Mouse (Mus musculus) cerebellum, adult (tissue): Measurements from ENCODE around the gene Galnt9.

Source experiments
- ATAC-seq: cut with Nextera tagmentation; 2 replicates; pipeline ENCODE4 v1.9.2; 2017; ENCODE audit warnings: mild to moderate bottlenecking, moderate library complexity, mixed read lengths; ENCODE audit not compliant: insufficient number of reproducible peaks, low FRiP score, low TSS enrichment

The Galnt9 gene

GRCm38 (mm10) chr5:110611435-110612158 lies 67.4 kb downstream of the Galnt9 start:
- ATAC-seq = peak; percentile 64; the same call in 1 of the 2 replicates

GRCm38 (mm10) chr5:110619226-110619625 lies 75.1 kb downstream of the Galnt9 start:
- ATAC-seq = no peak

DNA sequence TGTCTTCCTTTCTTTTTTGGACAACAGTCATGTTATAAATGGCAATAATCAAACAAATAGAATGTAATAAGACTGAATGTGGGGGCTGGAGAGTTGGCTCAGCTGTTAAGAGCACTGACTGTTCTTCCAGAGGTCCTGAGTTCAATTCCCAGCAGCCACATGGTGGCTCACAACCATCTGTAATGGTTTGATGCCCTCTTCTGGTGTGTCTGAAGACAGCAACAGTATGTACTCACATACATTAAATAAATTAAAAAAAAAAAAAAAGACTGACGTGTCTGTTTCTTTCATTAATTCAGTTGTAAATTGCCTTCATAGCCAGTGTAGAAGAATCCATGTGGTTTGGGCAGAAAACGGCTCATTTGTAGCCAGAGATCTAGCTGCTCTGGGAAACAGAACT lies 80.2 kb downstream of the Galnt9 start:
- no peak for ATAC-seq

DNA sequence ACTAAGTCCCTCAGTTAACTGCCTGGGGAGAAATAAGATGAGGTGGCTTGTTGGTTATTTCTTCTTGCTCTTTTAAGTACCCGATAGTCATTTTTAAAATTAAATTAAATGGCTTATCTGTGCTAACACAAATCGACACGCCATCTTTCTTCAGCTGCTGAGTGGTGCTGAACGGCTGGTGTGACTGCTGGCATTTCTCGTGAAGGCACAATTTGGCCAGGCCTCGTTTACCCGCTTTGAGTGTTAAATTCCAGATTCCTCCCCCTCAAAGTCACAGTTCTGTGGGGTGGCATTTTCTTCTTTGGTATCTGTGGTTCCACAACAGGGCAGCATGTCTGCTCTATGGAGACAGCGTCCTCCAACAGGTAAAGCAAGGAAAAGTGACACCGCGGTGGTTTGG lies 83.2 kb downstream of the Galnt9 start:
- ATAC-seq = no peak

GRCm38 (mm10) chr5:110628156-110628555 lies 84.0 kb downstream of the Galnt9 start:
- ATAC-seq = no peak

- no peak for ATAC-seq
These were observed 85.5 kb downstream of the Galnt9 start for GRCm38 (mm10) chr5:110629525-110630120.

DNA sequence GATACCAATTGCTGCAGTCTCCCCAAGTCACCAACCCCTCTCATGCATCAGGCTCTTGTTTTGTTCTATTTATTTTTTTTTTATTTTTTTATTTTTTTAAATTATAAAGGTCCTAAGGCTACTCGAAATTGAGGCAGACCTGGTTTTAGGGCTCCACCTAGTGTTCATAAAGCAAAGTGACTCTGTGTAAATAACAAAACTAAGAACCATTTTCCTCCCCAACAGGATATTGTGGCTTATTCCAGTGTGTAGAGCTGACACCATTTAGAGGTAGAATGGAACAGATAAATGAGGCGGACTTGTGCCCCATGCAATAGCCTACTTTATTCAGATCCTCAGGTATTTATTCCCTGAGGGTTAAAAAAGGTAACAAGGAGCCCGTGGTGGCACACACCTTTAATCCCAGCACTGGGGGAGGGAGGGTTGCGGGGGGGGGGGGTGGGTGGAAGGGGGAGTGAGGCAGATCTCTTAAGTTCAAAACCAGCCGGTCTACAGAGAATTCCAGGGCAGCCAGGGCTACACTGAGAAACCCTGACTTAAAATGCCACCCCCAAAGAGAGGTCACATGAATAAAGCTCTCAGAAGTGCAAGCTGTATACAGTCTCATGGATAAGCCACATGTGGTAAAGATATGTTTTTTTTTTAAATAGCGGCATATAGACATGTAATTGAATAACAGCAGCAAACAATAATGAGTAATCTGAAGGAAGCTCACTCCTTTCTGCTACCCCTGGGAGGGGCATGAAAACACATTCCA lies 92.0 kb downstream of the Galnt9 start:
- ATAC-seq = no peak

GRCm38 (mm10) chr5:110638306-110639074 lies 94.3 kb downstream of the Galnt9 start:
- ATAC-seq = no peak

GRCm38 (mm10) chr5:110639459-110639858 lies 95.3 kb downstream of the Galnt9 start:
- no peak for ATAC-seq

DNA sequence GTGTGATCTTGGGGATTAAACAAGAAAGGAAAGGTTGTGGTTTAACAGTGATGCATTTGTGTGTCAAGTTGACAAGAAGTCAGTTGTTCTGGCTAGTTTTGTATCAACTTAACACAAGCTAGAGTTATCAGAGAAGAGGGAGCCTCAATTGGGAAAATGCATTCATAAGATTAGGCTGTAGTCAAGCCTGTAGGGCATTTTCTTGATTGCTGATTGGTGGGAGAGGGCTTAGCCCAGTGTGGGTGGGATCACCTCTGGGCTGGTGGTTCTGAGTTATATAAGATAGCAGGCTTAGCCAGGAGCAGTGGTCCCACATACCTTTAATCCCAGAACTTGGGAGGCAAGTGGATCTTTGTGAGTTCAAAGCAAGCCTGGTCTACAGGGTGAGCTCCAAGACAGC lies 102.2 kb downstream of the Galnt9 start:
- ATAC-seq = no peak

- ATAC-seq = peak; percentile 58; the same call in 1 of the 2 replicates
These were observed 108.8 kb downstream of the Galnt9 start, which contains the start of the genes Noc4l and Ddx51 for GRCm38 (mm10) chr5:110652719-110653648. TSS of gene Noc4l (minus strand) at chr5:110653417. TSS of gene Ddx51 (plus strand) at chr5:110653451.

DNA sequence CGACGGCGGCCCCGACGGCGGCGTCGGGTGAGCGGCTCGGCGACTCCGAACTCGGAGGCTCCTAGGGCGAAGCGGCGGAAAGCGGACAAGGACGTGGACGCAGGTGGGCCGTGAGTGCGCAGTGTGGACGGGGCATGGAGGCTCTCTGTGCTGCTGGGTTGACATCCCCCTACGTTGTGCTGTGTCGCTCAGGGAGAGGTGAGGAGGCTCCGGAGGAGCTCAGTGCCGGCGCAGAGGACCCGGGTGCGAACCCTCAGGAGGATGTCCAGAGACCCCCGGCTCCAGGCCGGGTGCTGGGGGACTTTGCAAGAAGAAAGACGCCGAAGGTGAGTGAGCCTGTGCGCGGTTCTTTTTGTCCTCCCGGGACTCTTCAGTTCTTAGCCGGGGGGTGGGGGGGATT lies 109.5 kb downstream of the Galnt9 start:
- ATAC-seq = no peak

DNA sequence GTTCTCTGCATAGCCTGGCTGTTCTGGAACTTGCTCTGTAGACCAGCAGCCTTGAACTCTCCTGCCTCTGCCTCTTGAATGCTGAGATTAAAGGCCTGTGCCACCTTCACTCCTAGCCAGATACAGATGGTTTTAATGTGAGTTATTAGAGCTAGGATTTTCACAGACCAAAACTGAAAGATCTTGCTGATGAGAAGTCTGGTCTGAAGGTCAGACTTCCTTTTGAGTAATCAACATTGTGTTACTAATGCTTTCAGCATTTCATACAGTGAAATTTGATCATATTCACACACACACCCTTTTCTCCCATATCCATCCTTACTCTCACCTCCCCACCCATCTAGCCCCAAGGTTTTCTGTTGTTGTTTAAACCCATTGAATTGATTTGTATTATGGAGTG lies 115.5 kb downstream of the Galnt9 start:
- no peak for ATAC-seq

DNA sequence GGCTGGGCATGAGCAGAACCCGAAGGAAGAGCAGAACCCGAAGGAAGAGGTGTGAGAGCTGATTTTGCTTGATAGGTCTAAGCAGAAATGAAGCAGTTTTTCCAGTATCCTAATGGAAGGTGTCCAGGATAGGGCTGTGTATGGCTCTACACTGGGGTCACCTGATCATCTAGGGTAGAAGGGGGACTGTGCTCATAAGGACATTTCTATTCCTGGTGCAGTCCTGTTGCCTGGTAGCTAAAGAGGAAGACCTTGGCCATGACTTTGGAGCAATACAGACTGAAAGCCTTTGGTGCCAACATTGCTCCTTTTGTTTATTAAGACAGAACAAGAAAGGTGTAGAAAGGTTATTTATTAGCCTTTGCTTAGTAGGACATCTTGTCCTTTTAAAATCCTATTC lies 119.9 kb downstream of the Galnt9 start:
- ATAC-seq = no peak

- ATAC-seq = no peak
These were observed 120.7 kb downstream of the Galnt9 start for GRCm38 (mm10) chr5:110664750-110665269.

DNA sequence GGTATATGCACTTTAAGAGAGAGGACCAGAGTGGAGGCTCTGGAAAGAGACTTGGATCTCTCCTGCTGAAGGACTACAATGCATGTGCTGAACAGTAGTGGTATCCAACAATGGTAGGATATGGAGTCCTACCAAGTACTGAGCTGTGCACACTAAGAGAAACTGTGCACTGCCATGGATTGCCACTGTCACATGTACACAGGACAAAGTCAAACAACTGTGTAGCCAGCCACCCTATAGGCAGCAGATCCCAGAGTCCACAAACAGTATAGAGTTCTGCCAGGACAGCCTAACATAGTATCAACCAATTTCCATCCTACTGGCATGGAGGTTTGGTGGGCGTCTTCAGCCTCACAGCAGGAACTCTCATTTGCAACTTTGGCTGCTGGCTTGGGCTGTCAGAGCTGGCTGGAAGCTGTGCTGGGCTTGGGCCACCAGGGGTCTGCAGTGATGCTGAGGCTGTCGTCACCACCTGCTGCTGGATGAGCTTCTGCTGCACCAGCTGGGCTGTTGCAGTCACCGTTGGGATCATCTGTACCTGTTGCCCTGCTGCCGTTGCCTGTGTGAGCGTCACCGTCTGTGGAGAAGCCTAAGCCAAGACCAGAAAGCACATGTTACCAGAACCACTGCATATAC lies 121.4 kb downstream of the Galnt9 start:
- ATAC-seq = no peak
